Mouse (Mus musculus): Measurements from ENCODE around the gene Cdk5r1. TPM values are rescaled to one million over a fixed set of nuclear protein-coding genes. Genes with fewer than 3 reads are reported as not detected.

Cdk5r1 gene
- polyA plus RNA-seq, 1 experiment from 2014 or later = 0.54 TPM

- Histone ChIP-seq H3K4me3 (replicated peaks; ENCODE audit: low read depth, low read length) (no peak overlapping the region), H3K27ac (no peak overlapping the region), H3K4me1 (replicated peaks; ENCODE audit: insufficient read depth, low read length) (peaks cover 14% of the 10 kb centered on the region; the same call in 1 of the 2 replicates), H3K4me2 (ENCODE audit: low read length) (no peak overlapping the region), H3K9ac (ENCODE audit: low read depth, low read length) (no peak overlapping the region), H3K9me3 (replicated peaks; ENCODE audit: low read length) (no peaks in the 10 kb centered on the region), H3K36me3 (ENCODE audit: insufficient read depth, low read length) (no peaks in the 10 kb centered on the region; the same call in 1 of the 2 replicates), H3K27me3 (ENCODE audit: insufficient read depth, low read length) (no peaks in the 10 kb centered on the region)
- 83% methylated on average over 9 of the region's 9 CpGs for WGBS
- ATAC-seq (replicated peaks; ENCODE audit: low FRiP score, low read depth) = no peak
- no peak for TF ChIP-seq CTCF (IDR thresholded peaks at IDR 0.05; ENCODE audit: low read depth)
- no peak for DNase-seq (ENCODE audit: low spot score)
Observed at GRCm38 (mm10) chr11:80485120-80485551, 8.3 kb downstream of the Cdk5r1 start.

- Histone ChIP-seq H3K9ac (ENCODE audit: low read depth, low read length) (no peak overlapping the region), H3K27me3 (ENCODE audit: insufficient read depth, low read length) (no peaks in the 10 kb centered on the region), H3K36me3 (ENCODE audit: insufficient read depth, low read length) (no peaks in the 10 kb centered on the region; the same call in 1 of the 2 replicates), H3K4me3 (replicated peaks; ENCODE audit: low read depth, low read length) (no peak overlapping the region), H3K27ac (no peak overlapping the region), H3K4me2 (ENCODE audit: low read length) (no peak overlapping the region), H3K9me3 (replicated peaks; ENCODE audit: low read length) (no peaks in the 10 kb centered on the region), H3K4me1 (replicated peaks; ENCODE audit: insufficient read depth, low read length) (peaks cover 14% of the 10 kb centered on the region; the same call in 1 of the 2 replicates)
- ATAC-seq (replicated peaks; ENCODE audit: low FRiP score, low read depth) (no peak), DNase-seq (ENCODE audit: low spot score) (no peak)
- TF ChIP-seq CTCF (IDR thresholded peaks at IDR 0.05; ENCODE audit: low read depth) = no peak
- WGBS = 76% methylated on average over 10 of the region's 10 CpGs
Observed at GRCm38 (mm10) chr11:80485622-80486206, 8.9 kb downstream of the Cdk5r1 start.

GRCm38 (mm10) chr11:80487904-80488587 is 11.2 kb downstream of the Cdk5r1 start:
- Histone ChIP-seq H3K4me3 (replicated peaks; ENCODE audit: low read depth, low read length) (no peak overlapping the region), H3K9me3 (replicated peaks; ENCODE audit: low read length) (no peaks in the 10 kb centered on the region), H3K27me3 (ENCODE audit: insufficient read depth, low read length) (no peaks in the 10 kb centered on the region), H3K4me1 (replicated peaks; ENCODE audit: insufficient read depth, low read length) (peaks cover 14% of the 10 kb centered on the region; the same call in 1 of the 2 replicates), H3K4me2 (ENCODE audit: low read length) (no peak overlapping the region), H3K27ac (no peak overlapping the region), H3K9ac (ENCODE audit: low read depth, low read length) (no peak overlapping the region), H3K36me3 (ENCODE audit: insufficient read depth, low read length) (no peaks in the 10 kb centered on the region)
- DNase-seq (ENCODE audit: low spot score) (no peak), ATAC-seq (replicated peaks; ENCODE audit: low FRiP score, low read depth) (no peak)
- TF ChIP-seq CTCF (IDR thresholded peaks at IDR 0.05; ENCODE audit: low read depth) = no peak
- 76% methylated on average over 15 of the region's 15 CpGs for WGBS

GRCm38 (mm10) chr11:80489172-80489881 is 12.5 kb downstream of the Cdk5r1 start:
- no peak for TF ChIP-seq CTCF (IDR thresholded peaks at IDR 0.05; ENCODE audit: low read depth)
- Histone ChIP-seq H3K27ac (no peak overlapping the region), H3K4me3 (replicated peaks; ENCODE audit: low read depth, low read length) (no peak overlapping the region), H3K9ac (ENCODE audit: low read depth, low read length) (no peak overlapping the region), H3K9me3 (replicated peaks; ENCODE audit: low read length) (no peaks in the 10 kb centered on the region), H3K36me3 (ENCODE audit: insufficient read depth, low read length) (no peaks in the 10 kb centered on the region), H3K4me1 (replicated peaks; ENCODE audit: insufficient read depth, low read length) (peaks cover 14% of the 10 kb centered on the region; the same call in 1 of the 2 replicates), H3K27me3 (ENCODE audit: insufficient read depth, low read length) (no peaks in the 10 kb centered on the region), H3K4me2 (ENCODE audit: low read length) (no peak overlapping the region)
- ATAC-seq (replicated peaks; ENCODE audit: low FRiP score, low read depth) (no peak), DNase-seq (ENCODE audit: low spot score) (peak; percentile 57)
- WGBS = 27% methylated on average over 12 of the region's 12 CpGs

GRCm38 (mm10) chr11:80489882-80490196 is 13.0 kb downstream of the Cdk5r1 start:
- Histone ChIP-seq H3K9me3 (replicated peaks; ENCODE audit: low read length) (no peaks in the 10 kb centered on the region), H3K4me3 (replicated peaks; ENCODE audit: low read depth, low read length) (no peak overlapping the region), H3K27me3 (ENCODE audit: insufficient read depth, low read length) (no peaks in the 10 kb centered on the region), H3K36me3 (ENCODE audit: insufficient read depth, low read length) (no peaks in the 10 kb centered on the region), H3K9ac (ENCODE audit: low read depth, low read length) (no peak overlapping the region), H3K4me1 (replicated peaks; ENCODE audit: insufficient read depth, low read length) (peaks cover 14% of the 10 kb centered on the region; the same call in 1 of the 2 replicates), H3K4me2 (ENCODE audit: low read length) (no peak overlapping the region), H3K27ac (no peak overlapping the region)
- DNase-seq (ENCODE audit: low spot score) (no peak), ATAC-seq (replicated peaks; ENCODE audit: low FRiP score, low read depth) (no peak)
- 31% methylated on average over 5 of the region's 5 CpGs for WGBS
- TF ChIP-seq CTCF (IDR thresholded peaks at IDR 0.05; ENCODE audit: low read depth) = no peak

GRCm38 (mm10) chr11:80490831-80491230 is 14.0 kb downstream of the Cdk5r1 start:
- no peak overlapping the region for H3K27ac ChIP-seq
- WGBS = 58% methylated on average over 10 of the region's 10 CpGs
- ATAC-seq (replicated peaks; ENCODE audit: low FRiP score, low read depth) (no peak; the same call in 1 of the 2 replicates), DNase-seq (ENCODE audit: low spot score) (no peak)
- no peak for TF ChIP-seq CTCF (IDR thresholded peaks at IDR 0.05; ENCODE audit: low read depth)
- no peaks in the 10 kb centered on the region for H3K36me3 ChIP-seq (ENCODE audit: insufficient read depth, low read length)
- H3K9ac ChIP-seq (ENCODE audit: low read depth, low read length) = no peak overlapping the region
- H3K4me1 ChIP-seq (replicated peaks; ENCODE audit: insufficient read depth, low read length) = peaks cover 14% of the 10 kb centered on the region; the same call in 1 of the 2 replicates
- no peak overlapping the region for H3K4me2 ChIP-seq (ENCODE audit: low read length)
- no peaks in the 10 kb centered on the region for H3K27me3 ChIP-seq (ENCODE audit: insufficient read depth, low read length)
- H3K4me3 ChIP-seq (replicated peaks; ENCODE audit: low read depth, low read length) = no peak overlapping the region
- no peaks in the 10 kb centered on the region for H3K9me3 ChIP-seq (replicated peaks; ENCODE audit: low read length)

Data from kidney, postnatal 0 days (tissue).